Mouse (Mus musculus) heart, postnatal 0 days (tissue): ENCODE data around the gene Gm32742. TPM values are rescaled to one million over a fixed set of nuclear protein-coding genes. Genes with fewer than 3 reads are reported as not detected.

Source experiments
- ATAC-seq: fragments of 200-750 bp; cut with Nextera tagmentation; 2 replicates; pipeline ENCODE4 v1.8.0; 2017; ENCODE audit warnings: low read depth, moderate number of reproducible peaks, moderate library complexity; ENCODE audit not compliant: insufficient read depth
- DNase-seq: peaks from one replicate; pipeline ENCODE4 v3.0.0-alpha.2; 2016; ENCODE audit warnings: low spot score
- H3K27ac ChIP-seq: fragments of 300-500 bp; sonication (generic); 2 replicates; pipeline ENCODE4 v1.5.1; 2014; ENCODE audit warnings: low read depth, mild to moderate bottlenecking
- H3K27me3 ChIP-seq: fragments of 300-500 bp; sonication (generic); 2 replicates; pipeline ENCODE4 v1.6.1; 2014; ENCODE audit warnings: low read length, mixed read lengths; ENCODE audit not compliant: control insufficient read depth, insufficient read depth
- H3K36me3 ChIP-seq: fragments of 300-500 bp; sonication (generic); replicated peaks from 2 replicates; pipeline ENCODE4 v1.6.1; 2014; ENCODE audit warnings: low read length, mixed read lengths; ENCODE audit not compliant: control insufficient read depth, insufficient read depth
- H3K4me1 ChIP-seq: fragments of 300-500 bp; sonication (generic); 2 replicates; pipeline ENCODE4 v1.6.1; 2014; ENCODE audit warnings: antibody characterized with exemption; ENCODE audit not compliant: control insufficient read depth, insufficient read depth
- H3K4me2 ChIP-seq: fragments of 300-500 bp; sonication (generic); 2 replicates; pipeline ENCODE4 v1.6.1; 2014; ENCODE audit warnings: low read depth, mild to moderate bottlenecking, low read length, moderate library complexity
- H3K4me3 ChIP-seq: fragments of 300-500 bp; sonication (generic); 2 replicates; pipeline ENCODE4 v1.5.1; 2014; ENCODE audit warnings: low read depth, low read length
- H3K9ac ChIP-seq: fragments of 300-500 bp; sonication (generic); replicated peaks from 2 replicates; pipeline ENCODE4 v1.6.1; 2014; ENCODE audit warnings: low read depth, low read length, mixed read lengths
- H3K9me3 ChIP-seq: fragments of 300-500 bp; sonication (generic); replicated peaks from 2 replicates; pipeline ENCODE4 v1.6.1; 2016; ENCODE audit warnings: low read length; ENCODE audit not compliant: control insufficient read depth
- CTCF ChIP-seq: IDR thresholded peaks from 2 replicates; pipeline ENCODE4 v1.5.1; 2016; ENCODE audit warnings: antibody characterized with exemption, control low read depth, low read depth
- EP300 ChIP-seq: IDR thresholded peaks from 2 replicates; pipeline ENCODE4 v1.6.1; 2016; ENCODE audit warnings: antibody characterized with exemption, low read depth
- WGBS: fragments of 180-500 bp; shearing (Covaris S2); extraction: QIAGEN DNeasy Blood & Tissue Kit; methylation state at CpG from one replicate; pipeline ENCODE4 v1.1.7; 2014; 5-methylcytosine and 5-hydroxymethylcytosine counted together
- polyA plus RNA-seq: library from polyadenylated mRNA; unstranded; fragments of >200 nt; fragmentation: Nextera tagmentation; extraction: Ambion mirVana; gene quantifications from 2 replicates; pipeline ENCODE4 v1.2.1, GENCODE M21; 2015
- total RNA-seq: library from RNA; depleted of rRNA; stranded (reverse); fragments of >200 nt; gene quantifications from 2 replicates; pipeline ENCODE4 v1.2.3, GENCODE M21; 2014; ENCODE audit warnings: low replicate concordance

Gene Gm32742
- total and polyA plus RNA-seq, 2 experiments from 2014 or later, result not detected

- no peak overlapping the region for H3K9ac ChIP-seq
- no peak for TF ChIP-seq CTCF
- no peak for TF ChIP-seq EP300
- no peaks in the 10 kb centered on the region for H3K9me3 ChIP-seq
- H3K4me1 ChIP-seq, result no peaks in the 10 kb centered on the region
- no peak overlapping the region for H3K4me3 ChIP-seq
- ATAC-seq (no peak), DNase-seq (no peak)
- no peak overlapping the region for H3K27ac ChIP-seq
- no peaks in the 10 kb centered on the region for H3K27me3 ChIP-seq
- H3K36me3 ChIP-seq, result no peaks in the 10 kb centered on the region
- WGBS, result 74% methylated on average over 4 of the region's 4 CpGs
- H3K4me2 ChIP-seq, result no peak overlapping the region
Measured at GRCm38 (mm10) chr9:51137432-51137831, 27.9 kb downstream of the Gm32742 start.

- Histone ChIP-seq H3K27ac (no peak overlapping the region), H3K36me3 (no peaks in the 10 kb centered on the region), H3K4me1 (no peaks in the 10 kb centered on the region), H3K4me2 (no peak overlapping the region), H3K9ac (no peak overlapping the region), H3K9me3 (no peaks in the 10 kb centered on the region), H3K4me3 (no peak overlapping the region), H3K27me3 (no peaks in the 10 kb centered on the region)
- 64% methylated on average over 3 of the region's 3 CpGs for WGBS
- no peak for TF ChIP-seq EP300
- peak; percentile 59 for TF ChIP-seq CTCF
- ATAC-seq, result no peak
- DNase-seq, result peak; percentile 5
Measured at GRCm38 (mm10) chr9:51136985-51137384, 28.3 kb downstream of the Gm32742 start.

- Histone ChIP-seq H3K36me3 (no peaks in the 10 kb centered on the region), H3K9me3 (no peaks in the 10 kb centered on the region), H3K4me1 (no peaks in the 10 kb centered on the region), H3K9ac (no peak overlapping the region), H3K27ac (no peak overlapping the region), H3K4me2 (no peak overlapping the region), H3K27me3 (no peaks in the 10 kb centered on the region), H3K4me3 (no peak overlapping the region)
- no peak for DNase-seq
- no peak for ATAC-seq
- TF ChIP-seq EP300, result no peak
- no peak for TF ChIP-seq CTCF
- 65% methylated on average over 4 of the region's 4 CpGs for WGBS
Measured at GRCm38 (mm10) chr9:51114767-51115166, 50.5 kb downstream of the Gm32742 start.

GRCm38 (mm10) chr9:51105751-51106150, 59.6 kb downstream of the Gm32742 start:
- Histone ChIP-seq H3K27me3 (peaks cover 13% of the 10 kb centered on the region; the same call in 1 of the 2 replicates), H3K4me3 (no peak overlapping the region), H3K36me3 (no peaks in the 10 kb centered on the region), H3K4me1 (0 out of 2 replicates have a peak, but pooled peaks cover 7% of the 10 kb centered on the region), H3K9me3 (no peaks in the 10 kb centered on the region), H3K9ac (no peak overlapping the region), H3K4me2 (no peak overlapping the region), H3K27ac (no peak overlapping the region)
- DNase-seq, result no peak
- no peak for TF ChIP-seq EP300
- TF ChIP-seq CTCF, result no peak
- no peak for ATAC-seq
- 66% methylated on average over 2 of the region's 2 CpGs for WGBS

- no peaks in the 10 kb centered on the region for H3K9me3 ChIP-seq
- WGBS, result 9% methylated on average over 30 of the region's 30 CpGs
- ATAC-seq (peak; percentile 64), DNase-seq (peak; percentile 7)
- H3K9ac ChIP-seq, result peak overlapping the region; percentile 57
- 0 out of 2 replicates have a peak, but pooled peaks cover 7% of the 10 kb centered on the region for H3K4me1 ChIP-seq
- H3K27me3 ChIP-seq, result peaks cover 22% of the 10 kb centered on the region
- peak overlapping the region; percentile 99 for H3K4me2 ChIP-seq
- H3K4me3 ChIP-seq, result peak overlapping the region; percentile 58
- H3K36me3 ChIP-seq, result no peaks in the 10 kb centered on the region
- H3K27ac ChIP-seq, result no peak overlapping the region
- TF ChIP-seq EP300 (no peak), CTCF (no peak)
Measured at GRCm38 (mm10) chr9:51103808-51104514, 61.4 kb downstream of the Gm32742 start.
